Mouse (Mus musculus) stomach, embryonic 14.5 days (tissue): ENCODE data around the gene Kcnh5. TPM values are rescaled to one million over a fixed set of nuclear protein-coding genes. Genes with fewer than 3 reads are reported as not detected.

Experiments
- ATAC-seq: fragments of 200-750 bp; cut with Nextera tagmentation; 2 replicates; pipeline ENCODE4 v1.8.0; 2017; ENCODE audit warnings: low read depth, moderate TSS enrichment; ENCODE audit not compliant: insufficient number of reproducible peaks, insufficient read depth, low FRiP score
- H3K27ac ChIP-seq: fragments of 300-500 bp; sonication (generic); 2 replicates; pipeline ENCODE4 v1.5.1; 2014; ENCODE audit warnings: mild to moderate bottlenecking, low read length, moderate library complexity, mixed read lengths
- H3K27me3 ChIP-seq: fragments of 300-500 bp; sonication (generic); 2 replicates; pipeline ENCODE4 v1.6.1; 2014; ENCODE audit warnings: low read length, control low read depth, mixed read lengths; ENCODE audit not compliant: control insufficient read depth, insufficient read depth
- H3K36me3 ChIP-seq: fragments of 300-500 bp; sonication (generic); 2 replicates; pipeline ENCODE4 v1.6.1; 2014; ENCODE audit warnings: mild to moderate bottlenecking, control low read depth, low read length, moderate library complexity, mixed read lengths; ENCODE audit not compliant: control insufficient read depth, insufficient read depth
- H3K4me1 ChIP-seq: fragments of 300-500 bp; sonication (generic); 2 replicates; pipeline ENCODE4 v1.6.1; 2014; ENCODE audit warnings: low read length, control low read depth, mixed read lengths; ENCODE audit not compliant: control insufficient read depth, insufficient read depth
- H3K4me2 ChIP-seq: fragments of 300-500 bp; sonication (generic); replicated peaks from 2 replicates; pipeline ENCODE4 v1.6.1; 2014; ENCODE audit warnings: low read depth, low read length, control low read depth
- H3K4me3 ChIP-seq: fragments of 300-500 bp; sonication (generic); 2 replicates; pipeline ENCODE4 v1.5.1; 2014; ENCODE audit warnings: low read depth, low read length, control low read depth
- H3K9ac ChIP-seq: fragments of 300-500 bp; sonication (generic); replicated peaks from 2 replicates; pipeline ENCODE4 v1.6.1; 2014; ENCODE audit warnings: low read depth, mild to moderate bottlenecking, control low read depth, low read length, moderate library complexity, mixed read lengths
- H3K9me3 ChIP-seq: fragments of 300-500 bp; sonication (generic); 2 replicates; pipeline ENCODE4 v1.6.1; 2016; ENCODE audit warnings: low read depth, low read length, control low read depth; ENCODE audit not compliant: control insufficient read depth
- WGBS: fragments of 180-500 bp; shearing (Covaris S2); extraction: QIAGEN DNeasy Blood & Tissue Kit; methylation state at CpG from one replicate; pipeline ENCODE4 v1.1.7; 2014; 5-methylcytosine and 5-hydroxymethylcytosine counted together
- polyA plus RNA-seq: library from polyadenylated mRNA; unstranded; fragments of >200 nt; fragmentation: Nextera tagmentation; extraction: Ambion mirVana; gene quantifications from 2 replicates; pipeline ENCODE4 v1.2.1, GENCODE M21; 2014

Kcnh5 gene
- polyA plus RNA-seq, 1 experiment from 2014 or later: 0.27 TPM

DNA sequence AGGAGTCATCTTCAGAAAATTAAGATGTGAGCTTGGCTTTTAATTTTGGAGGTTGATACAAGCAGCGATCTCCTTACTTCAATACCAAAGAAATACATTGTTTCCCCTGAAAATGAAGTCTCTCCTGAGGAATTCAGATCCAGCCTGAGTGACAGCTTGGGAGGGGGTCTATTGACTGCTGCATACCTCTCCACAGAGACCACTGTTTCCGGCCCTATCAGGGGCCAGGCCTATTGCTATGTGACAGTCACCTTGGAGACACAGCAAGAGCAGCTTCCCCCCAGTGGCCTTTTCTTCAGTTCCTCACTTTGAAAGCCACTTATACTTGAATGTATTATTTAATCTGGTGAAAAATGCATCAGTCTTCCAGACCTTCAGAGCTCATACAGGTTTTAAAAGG lies 326.8 kb downstream of the Kcnh5 start:
- H3K4me1 ChIP-seq: no peaks in the 10 kb centered on the region
- no peaks in the 10 kb centered on the region for H3K27me3 ChIP-seq
- H3K36me3 ChIP-seq: no peaks in the 10 kb centered on the region
- no peak overlapping the region for H3K9ac ChIP-seq
- H3K4me2 ChIP-seq: no peak overlapping the region
- H3K27ac ChIP-seq: no peak overlapping the region
- ATAC-seq: no peak
- H3K9me3 ChIP-seq: no peaks in the 10 kb centered on the region
- H3K4me3 ChIP-seq: no peak overlapping the region
- 52% methylated on average over 2 of the region's 2 CpGs for WGBS

DNA sequence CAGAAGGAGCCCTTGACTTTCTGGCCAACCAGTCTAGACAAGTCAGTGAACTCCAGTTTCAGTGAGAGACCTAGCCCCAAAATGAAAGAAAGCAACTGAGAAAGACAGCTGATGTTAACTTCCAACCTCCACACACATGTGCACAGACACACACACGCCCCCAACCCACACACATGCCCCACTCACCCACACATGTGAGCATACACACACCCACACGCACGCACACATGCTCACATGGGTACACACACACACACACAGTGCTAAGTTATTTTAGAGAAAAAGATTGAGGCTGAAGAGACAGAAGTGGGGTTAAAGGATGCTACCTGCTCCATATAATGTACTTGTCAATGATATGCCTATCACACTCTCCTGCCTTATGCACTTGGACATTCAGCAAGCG lies 327.2 kb downstream of the Kcnh5 start:
- H3K36me3 ChIP-seq: no peaks in the 10 kb centered on the region
- no peak overlapping the region for H3K27ac ChIP-seq
- no peak overlapping the region for H3K4me2 ChIP-seq
- 82% methylated on average over 4 of the region's 4 CpGs for WGBS
- ATAC-seq: no peak
- no peaks in the 10 kb centered on the region for H3K4me1 ChIP-seq
- H3K9ac ChIP-seq: no peak overlapping the region
- H3K9me3 ChIP-seq: no peaks in the 10 kb centered on the region
- no peak overlapping the region for H3K4me3 ChIP-seq
- no peaks in the 10 kb centered on the region for H3K27me3 ChIP-seq

DNA sequence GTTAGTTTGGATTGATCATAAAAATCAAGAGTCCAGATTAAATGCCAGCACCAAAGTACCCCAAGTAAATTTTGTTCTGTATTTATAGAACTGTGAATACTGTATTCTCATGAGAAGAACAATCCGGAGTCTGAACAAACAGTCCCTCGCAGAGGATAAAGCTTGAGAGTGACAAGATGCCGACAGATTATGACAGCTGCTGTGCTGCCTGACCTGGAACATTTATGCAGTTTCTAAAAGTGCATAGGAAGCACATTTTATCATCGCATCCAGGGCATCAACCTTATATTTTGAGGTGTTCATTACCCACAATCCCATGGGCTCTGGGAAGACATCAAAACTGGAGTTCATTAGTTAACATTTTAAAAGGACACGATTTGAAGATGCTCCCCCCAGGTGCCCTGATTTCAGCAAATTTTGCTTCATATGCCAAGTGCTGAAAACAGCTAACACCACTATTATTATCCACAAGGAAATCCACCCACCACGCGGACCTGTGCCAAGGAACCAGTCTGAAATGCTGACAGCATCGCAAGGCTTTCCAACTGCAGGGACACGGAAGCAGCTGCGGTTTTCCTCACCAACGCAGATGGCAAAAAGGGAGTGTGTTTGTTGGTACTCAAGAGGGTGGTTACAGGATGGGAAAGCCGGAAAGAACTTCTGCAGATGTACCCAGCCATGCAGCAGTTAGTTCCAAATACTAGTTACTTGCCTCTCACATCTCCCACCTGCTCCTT lies 328.4 kb downstream of the Kcnh5 start:
- WGBS: 86% methylated on average over 12 of the region's 12 CpGs
- no peaks in the 10 kb centered on the region for H3K36me3 ChIP-seq
- H3K4me3 ChIP-seq: no peak overlapping the region
- H3K4me2 ChIP-seq: no peak overlapping the region
- H3K4me1 ChIP-seq: no peaks in the 10 kb centered on the region
- no peaks in the 10 kb centered on the region for H3K9me3 ChIP-seq
- ATAC-seq: no peak
- H3K27ac ChIP-seq: no peak overlapping the region
- no peaks in the 10 kb centered on the region for H3K27me3 ChIP-seq
- no peak overlapping the region for H3K9ac ChIP-seq

Other genes with a start within 250 kb of the Kcnh5 start
- 78.7 and 80.0 TPM in 2 replicates for gene Rhoj, start 131.0 kb upstream of the Kcnh5 start, polyA plus RNA-seq
- gene Gphb5, start 239.4 kb upstream of the Kcnh5 start, polyA plus RNA-seq: 0.15 TPM in 1 of 2 replicates, not detected in the other